Mouse (Mus musculus) cerebellum, adult 11 months (tissue): Measurements from ENCODE around the gene Opn3.
A peak's percentile ranks its signal among the peaks of the same experiment; 100 is the strongest.

ENCODE experiments used
- DNase-seq: peaks from one replicate; pipeline ENCODE4 v3.0.0; 2022

Opn3 gene

DNA sequence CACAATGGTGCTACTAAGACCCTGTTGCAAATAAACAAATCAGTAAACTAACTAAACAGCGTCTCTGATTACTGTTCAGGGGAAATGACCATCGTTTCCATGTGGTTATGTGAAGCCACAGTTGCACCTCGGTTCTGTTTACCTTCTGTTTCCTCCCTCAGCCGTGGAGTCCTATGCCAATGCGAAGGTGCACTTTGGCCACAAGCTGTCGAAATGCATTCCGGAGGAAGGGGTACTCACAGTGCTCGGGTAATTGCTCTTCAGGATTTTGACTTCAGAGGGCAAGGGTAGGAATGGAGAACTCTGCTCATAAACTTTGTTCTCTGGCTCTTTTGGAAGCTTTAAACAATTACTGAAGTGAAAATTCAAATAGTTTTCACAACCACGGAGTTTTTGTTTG lies 45.6 kb downstream of the Opn3 start:
- no peak for DNase-seq

DNA sequence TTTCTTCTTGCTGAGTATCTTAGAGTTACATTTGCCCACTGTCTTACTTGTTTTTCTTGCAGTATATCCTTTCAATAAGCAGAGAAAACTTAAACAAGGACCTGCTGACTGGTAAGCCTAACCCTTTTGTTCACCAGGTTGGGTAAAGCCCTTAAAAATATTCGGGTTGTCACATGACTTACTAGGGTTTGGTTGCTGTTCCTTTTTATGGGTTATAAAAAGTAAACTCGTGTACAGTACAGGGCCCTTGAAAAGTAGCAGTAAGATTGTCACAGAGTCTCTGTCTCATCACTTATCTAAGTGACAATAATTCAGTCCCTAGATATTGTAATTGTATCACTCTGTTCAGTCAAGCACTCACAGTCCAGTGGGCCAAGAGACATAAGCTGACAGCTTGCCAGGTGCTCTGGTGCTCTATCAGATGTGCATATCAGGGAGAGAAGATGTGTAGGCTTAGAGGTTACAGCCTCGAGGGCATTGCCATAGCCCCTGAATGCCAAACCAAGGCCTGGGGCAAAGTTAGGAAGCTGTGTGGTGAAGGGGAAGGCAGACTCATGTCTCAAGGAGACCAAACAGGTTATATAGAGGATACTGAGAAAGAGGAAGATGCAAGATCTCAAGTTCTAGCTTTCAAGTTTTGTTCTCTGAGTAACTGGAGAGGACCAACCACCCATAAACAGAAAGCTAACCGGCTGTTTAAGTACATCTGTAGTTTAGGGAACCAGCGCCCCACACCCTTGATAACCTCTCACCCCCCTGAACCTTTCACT lies 48.9 kb downstream of the Opn3 start:
- DNase-seq: no peak

- no peak for DNase-seq
Measured at GRCm38 (mm10) chr1:175640435-175641150, 52.0 kb downstream of the Opn3 start.

- DNase-seq: no peak
Measured at GRCm38 (mm10) chr1:175639072-175639471, 53.5 kb downstream of the Opn3 start.

- DNase-seq: no peak
Measured at GRCm38 (mm10) chr1:175637677-175638076, 54.9 kb downstream of the Opn3 start.

DNA sequence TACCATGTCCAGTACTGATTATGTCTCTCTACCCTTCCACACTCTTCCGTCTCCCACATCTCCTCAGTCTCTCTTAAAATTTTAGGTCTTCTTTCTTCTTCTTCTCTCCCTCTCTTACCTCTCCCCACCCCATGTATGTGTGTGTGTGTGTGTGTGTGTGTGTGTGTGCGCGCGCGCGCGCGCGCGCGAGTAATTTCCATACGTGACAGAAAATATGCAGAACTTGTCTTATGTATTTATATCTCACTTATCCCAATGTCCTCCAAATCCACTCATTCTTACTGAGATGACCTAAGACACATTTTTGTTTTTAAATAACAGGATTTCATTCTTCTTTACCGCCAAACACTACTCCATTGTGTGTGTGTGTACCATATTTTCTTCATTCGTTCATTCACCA lies 60.1 kb downstream of the Opn3 start:
- DNase-seq: no peak

DNA sequence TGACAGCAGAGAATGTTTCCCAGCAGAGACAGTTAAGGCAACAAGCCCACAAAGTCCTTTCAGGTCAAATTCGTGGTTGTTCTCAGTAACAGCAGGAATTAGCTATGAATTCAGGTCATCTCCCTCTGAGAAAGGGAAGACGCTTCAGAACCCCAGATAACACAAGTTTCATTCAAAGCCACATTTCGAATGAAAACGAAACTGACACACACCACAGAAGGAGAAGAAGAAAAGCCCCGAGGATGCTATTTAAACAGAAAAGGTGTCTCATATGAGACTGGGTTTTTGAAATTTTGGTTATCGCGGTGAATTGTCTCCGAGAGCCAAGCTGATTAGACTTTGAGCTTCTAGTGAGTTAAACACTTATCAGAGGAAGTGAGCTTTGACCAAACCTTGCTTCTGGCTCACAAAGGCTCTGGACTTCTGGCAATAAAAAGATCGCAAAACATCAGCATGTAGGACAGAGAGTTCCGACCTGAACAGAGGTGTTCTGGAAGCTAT lies 60.8 kb downstream of the Opn3 start:
- DNase-seq: no peak

DNA sequence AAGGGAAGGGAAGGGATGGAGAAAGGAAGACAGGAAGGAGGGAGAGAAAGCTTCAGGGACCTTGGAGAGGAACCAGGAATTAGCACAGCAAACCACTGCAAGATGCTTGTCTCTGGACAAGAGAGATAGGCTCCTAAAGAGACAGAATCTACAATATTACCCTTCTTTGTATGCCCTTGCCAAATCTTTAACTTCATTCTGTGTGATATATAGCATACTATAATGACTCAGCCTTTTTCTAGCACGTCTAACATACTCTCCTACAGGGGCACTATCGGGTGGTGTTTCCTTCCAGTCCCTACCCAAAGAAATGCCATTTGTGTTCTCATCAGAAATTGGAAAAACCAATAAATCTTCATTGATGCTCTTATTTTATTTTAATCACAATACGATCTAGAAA lies 61.5 kb downstream of the Opn3 start:
- DNase-seq: no peak

GRCm38 (mm10) chr1:175630345-175630744 lies 62.2 kb downstream of the Opn3 start:
- no peak for DNase-seq

DNA sequence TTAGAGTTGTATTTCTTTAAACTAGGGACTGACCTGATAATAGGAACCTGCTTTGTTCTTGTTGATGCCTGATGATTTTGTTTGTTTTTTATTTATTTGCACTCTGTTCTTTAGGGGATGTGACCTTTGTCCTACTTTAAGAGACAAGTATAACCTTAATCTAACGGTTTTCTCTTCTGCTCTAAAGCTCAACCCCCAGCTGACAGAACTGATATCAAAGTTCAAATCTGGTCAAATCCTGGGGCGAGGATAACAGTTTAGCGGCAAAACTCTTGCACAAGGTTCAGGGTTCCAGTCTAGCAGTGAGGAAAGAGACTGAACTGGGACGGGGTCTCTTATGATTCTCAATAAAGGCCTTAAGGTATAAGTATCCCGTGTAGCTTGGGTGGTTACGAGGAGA lies 63.3 kb downstream of the Opn3 start:
- no peak for DNase-seq

GRCm38 (mm10) chr1:175625990-175626692 lies 66.4 kb downstream of the Opn3 start:
- DNase-seq: no peak

DNA sequence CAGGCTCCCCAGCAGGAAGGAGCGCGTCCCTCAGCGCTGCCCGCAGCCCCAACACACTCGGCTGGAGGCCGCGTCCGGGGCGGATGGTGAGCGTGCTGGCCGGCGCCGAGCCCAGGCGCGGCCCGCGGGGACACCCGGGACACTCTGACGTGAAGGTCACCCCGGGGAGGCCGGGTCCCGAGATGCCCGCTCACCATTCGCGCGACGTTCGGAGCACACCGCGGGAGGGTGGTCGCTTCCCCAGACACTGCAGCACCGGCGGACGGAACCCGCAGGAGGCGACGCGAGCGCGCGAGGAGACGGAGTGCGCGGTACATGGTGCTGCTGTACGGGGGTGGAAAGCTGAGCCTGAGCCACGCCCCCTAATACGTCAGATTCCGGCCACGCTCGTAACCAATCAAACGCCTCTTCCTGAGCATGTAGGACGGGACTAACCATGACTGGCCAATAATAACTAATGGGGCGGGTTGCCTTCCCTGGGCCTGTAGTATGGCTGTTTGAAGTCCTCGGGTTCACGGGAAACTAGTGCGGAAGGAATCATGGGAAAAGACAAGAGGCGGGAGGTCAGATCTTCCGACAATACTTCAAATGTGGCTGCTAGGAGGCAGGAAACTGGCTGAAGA lies 67.2 kb downstream of the Opn3 start, which contains the start of gene Fh1:
Gene Fh1, minus strand, starts transcription at position 379 of the 623 bp plus-strand sequence.
- DNase-seq: peak; percentile 94

DNA sequence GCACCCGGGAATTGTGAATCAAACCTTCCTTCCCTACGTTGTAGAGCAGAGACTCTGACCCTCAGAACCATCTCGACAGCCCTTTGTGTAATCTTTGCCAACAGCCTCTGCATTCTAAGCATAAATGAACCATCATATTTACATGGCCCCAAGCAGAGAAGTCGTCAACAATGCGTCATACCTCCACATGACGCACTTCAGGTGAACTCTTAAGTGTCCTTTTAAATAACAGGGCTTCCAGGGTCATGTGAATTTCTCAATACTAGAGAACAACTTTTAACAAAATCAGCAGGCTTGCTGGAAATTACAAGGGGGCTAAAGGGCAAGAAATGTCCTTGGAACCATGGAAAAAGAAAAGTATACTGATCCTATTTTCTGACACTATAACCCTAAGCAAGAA lies 68.9 kb downstream of the Opn3 start:
- no peak for DNase-seq

- no peak for DNase-seq
Measured at GRCm38 (mm10) chr1:175619814-175620431, 72.7 kb downstream of the Opn3 start, which contains the start of gene Kmo. TSS of gene Kmo (plus strand) at chr1:175620381.

DNA sequence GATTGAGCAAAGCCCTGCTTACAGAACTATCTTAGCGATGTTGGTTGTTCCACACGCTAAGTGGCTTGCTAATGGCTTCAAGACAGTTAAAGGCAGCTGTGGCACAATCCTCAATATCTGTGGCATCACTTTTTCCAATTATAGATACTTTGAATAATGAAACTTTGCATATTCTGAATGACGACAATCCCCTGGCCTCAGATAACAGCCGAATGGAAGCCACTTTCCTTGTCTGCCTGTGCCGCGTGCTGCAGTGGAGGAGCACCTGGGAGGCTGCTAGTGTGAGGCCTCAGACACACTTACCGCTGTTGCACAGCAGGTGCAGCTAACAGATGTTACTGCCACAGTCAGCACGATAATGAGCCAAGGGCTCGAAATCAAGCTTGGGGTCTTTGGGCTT lies 77.6 kb downstream of the Opn3 start:
- no peak for DNase-seq
